Mouse (Mus musculus) CD8-positive naive resting alpha-beta T cell, adult 57 days (primary cell): Measurements from ENCODE around the gene AC140267.1. TPM values are rescaled to one million over a fixed set of nuclear protein-coding genes. Genes with fewer than 3 reads are reported as not detected.

ENCODE experiments used
- total RNA-seq: library from RNA; stranded (reverse); gene quantifications from one replicate; pipeline ENCODE4 v1.2.4, GENCODE M21; 2023

Gene AC140267.1
- 10.1 TPM for total RNA-seq

DNA sequence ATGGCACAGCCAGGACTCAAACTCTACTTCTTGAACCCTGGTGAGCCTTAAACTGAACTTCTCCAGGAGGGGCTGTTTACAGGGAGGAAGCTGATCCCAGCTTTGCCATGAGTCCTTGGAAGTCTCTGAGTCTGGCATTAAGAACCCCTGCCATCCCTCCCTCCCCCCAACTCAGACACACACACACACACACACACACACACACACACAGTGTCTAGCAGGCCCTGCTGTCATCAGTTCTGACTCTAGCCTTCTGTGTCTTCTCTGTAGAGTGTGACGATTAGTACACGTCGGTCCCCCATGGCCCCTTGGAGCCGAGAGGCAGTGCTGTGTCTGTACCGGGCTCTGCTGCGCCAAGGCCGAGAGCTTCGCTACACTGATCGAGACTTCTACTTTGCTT is at the start of gene AC140267.1:
Gene AC140267.1 (plus strand): TSS at position 301 of the 400 bp plus-strand sequence.

DNA sequence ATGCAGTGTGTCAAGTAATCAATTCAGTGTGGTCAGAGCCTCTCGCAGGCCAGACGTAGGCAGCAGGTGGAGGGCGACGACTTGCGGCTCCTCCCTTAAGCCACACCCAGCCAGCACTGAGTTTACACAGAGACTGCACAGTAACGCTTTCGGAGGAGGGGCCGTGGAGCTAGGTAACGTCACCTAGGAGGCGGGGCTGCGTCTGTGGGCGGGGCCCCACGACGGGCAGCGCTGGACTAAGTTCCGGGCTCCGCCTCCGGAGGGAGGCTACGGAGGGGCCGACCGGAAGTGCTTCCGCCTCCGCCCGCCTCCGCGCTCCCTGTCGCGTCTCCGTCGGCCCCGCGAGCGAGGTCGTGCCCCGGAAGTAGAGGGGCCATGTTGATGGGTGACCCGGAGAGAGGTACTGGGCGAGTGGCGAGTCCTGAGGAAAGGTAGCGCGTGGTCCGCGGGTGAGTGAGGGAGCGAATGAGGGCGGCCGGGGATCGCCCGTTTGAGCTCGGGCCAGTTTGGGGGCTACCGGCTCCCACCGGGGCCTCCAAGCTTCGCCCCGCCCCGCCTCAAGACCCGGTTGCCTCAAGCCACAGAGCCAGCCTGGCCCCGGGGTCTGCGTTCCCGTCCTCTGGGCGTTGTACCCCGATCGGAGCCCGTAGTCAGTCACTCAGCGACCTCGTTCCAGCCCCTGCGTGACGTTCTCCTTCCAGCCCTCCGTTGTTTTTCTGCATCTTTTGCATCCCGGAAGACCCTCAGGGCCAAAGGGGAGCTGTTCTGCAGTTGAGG is 1.7 kb upstream of the AC140267.1 start, which contains the start of gene Mief1:
Gene Mief1 (plus strand): TSS at position 286 of the 777 bp plus-strand sequence.

GRCm38 (mm10) chr15:80254847-80255645 is 19.4 kb downstream of the AC140267.1 start, which contains the start of gene Atf4:
Atf4 (plus strand) TSS chr15:80255184.

DNA sequence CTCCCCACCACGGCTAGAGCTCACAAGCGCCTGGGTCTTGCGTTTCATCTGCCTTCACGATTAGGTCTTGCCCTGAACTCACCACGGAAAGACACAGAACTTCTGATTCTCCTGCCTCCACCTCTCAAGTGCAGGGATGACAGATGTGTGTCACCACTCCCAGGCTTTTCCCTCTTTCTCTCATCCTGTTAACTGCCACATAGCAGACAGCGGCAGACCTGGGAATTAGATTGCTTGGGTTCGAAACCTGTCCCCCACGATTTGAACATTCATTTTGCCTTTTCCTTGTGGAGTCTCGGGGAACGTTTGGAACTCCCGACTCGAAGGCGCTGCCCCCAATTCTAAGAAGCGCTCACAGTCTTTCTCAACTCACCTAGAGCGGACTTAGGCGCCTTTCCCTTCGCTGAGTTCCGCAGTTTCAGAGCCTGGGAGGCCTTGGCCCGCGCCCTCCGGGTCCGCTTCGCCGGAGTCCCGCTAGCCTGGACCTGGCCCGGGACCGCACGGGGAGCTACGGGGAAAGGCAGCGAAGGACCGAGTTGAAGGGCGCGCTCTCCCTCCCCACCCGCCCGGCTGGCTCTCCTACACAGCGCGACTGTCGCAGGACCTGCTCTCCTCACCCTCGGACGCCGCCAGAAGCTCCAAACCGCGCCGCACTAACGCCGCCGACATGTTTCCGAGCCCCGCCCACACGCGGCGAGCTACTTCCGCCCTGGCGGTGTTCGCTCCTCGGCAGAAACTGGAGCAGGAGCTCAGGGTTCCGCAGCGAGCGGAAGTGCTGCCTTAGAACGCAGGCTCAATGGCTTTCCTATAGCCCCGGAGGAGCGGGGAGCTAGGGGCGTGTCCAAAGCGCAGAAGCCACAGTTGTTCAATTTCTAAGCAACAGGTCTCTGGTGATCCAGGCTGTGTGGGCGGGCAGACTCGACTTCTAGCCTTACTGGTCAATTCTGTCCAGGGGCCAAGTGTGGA is 28.3 kb downstream of the AC140267.1 start, which contains the start of gene Rps19bp1:
Gene Rps19bp1 (minus strand): TSS at position 706 of the 966 bp plus-strand sequence.

Other genes with a start within 250 kb of the AC140267.1 start
- gene Pdgfb, start 220.9 kb upstream of the AC140267.1 start, total RNA-seq = 0.80 TPM
- gene Syngr1, start 144.5 kb upstream of the AC140267.1 start, total RNA-seq = not detected
- gene Rpl3, start 144.0 kb upstream of the AC140267.1 start, total RNA-seq = 1,557 TPM
- gene Tab1, start 102.7 kb upstream of the AC140267.1 start, total RNA-seq = 23.3 TPM
- not detected for gene Mgat3, start 62.1 kb upstream of the AC140267.1 start, total RNA-seq
- 49.8 TPM for gene Mief1, start 1.8 kb upstream of the AC140267.1 start, total RNA-seq
- gene Atf4, start 19.3 kb downstream of the AC140267.1 start, total RNA-seq = 363 TPM
- gene Rps19bp1, start 28.5 kb downstream of the AC140267.1 start, total RNA-seq = 23.2 TPM
- gene Cacna1i, start 51.4 kb downstream of the AC140267.1 start, total RNA-seq = 2.8 TPM